Mouse (Mus musculus) erythroblast, embryonic 14.5 days (primary cell): ENCODE results near the gene Kif3c. TPM values are rescaled to one million over a fixed set of nuclear protein-coding genes. Genes with fewer than 3 reads are reported as not detected.

Experiments used
- H3K27me3 ChIP-seq: 2 replicates; pipeline ENCODE4 v1.6.1; 2012; ENCODE audit warnings: inconsistent platforms; ENCODE audit not compliant: control insufficient read depth
- H3K36me3 ChIP-seq: 2 replicates; pipeline ENCODE4 v1.6.1; 2012; ENCODE audit warnings: mild to moderate bottlenecking, inconsistent platforms; ENCODE audit not compliant: control insufficient read depth
- H3K4me1 ChIP-seq: 2 replicates; pipeline ENCODE4 v1.6.1; 2012; ENCODE audit warnings: inconsistent platforms; ENCODE audit not compliant: control insufficient read depth
- H3K4me3 ChIP-seq: replicated peaks from 2 replicates; pipeline ENCODE3; 2012; ENCODE audit warnings: moderate library complexity, mild to moderate bottlenecking, inconsistent platforms
- H3K9me3 ChIP-seq: 2 replicates; pipeline ENCODE4 v1.6.1; 2012; ENCODE audit warnings: low read length, inconsistent platforms, mixed read lengths; ENCODE audit not compliant: control insufficient read depth
- GATA1 ChIP-seq: IDR thresholded peaks from 2 replicates; pipeline ENCODE4 v1.6.1; 2012; ENCODE audit warnings: low read length, inconsistent platforms, mixed read lengths
- TAL1 ChIP-seq: IDR thresholded peaks from 3 replicates; pipeline ENCODE4 v1.6.1; 2012; ENCODE audit warnings: low read length, inconsistent platforms, mixed read lengths
- polyA plus RNA-seq: library from polyadenylated mRNA; stranded (reverse); fragments of >175 nt; gene quantifications from 2 replicates; pipeline ENCODE4 v1.2.3, GENCODE M21; 2012

Gene Kif3c
- 0.01 TPM in 2 replicates for polyA plus RNA-seq

- TF ChIP-seq GATA1 (no peak), TAL1 (no peak)
- Histone ChIP-seq H3K27me3 (peaks cover 29% of the 10 kb centered on the region), H3K36me3 (no peaks in the 10 kb centered on the region), H3K4me3 (peak within 1 kb of the TSS; percentile 64), H3K4me1 (peaks cover 16% of the 10 kb centered on the region), H3K9me3 (no peaks in the 10 kb centered on the region; the same call in 1 of the 2 replicates)
These were observed at the start of gene Kif3c for GRCm38 (mm10) chr12:3364508-3365448. Gene Kif3c (plus strand): TSS chr12:3365132.

GRCm38 (mm10) chr12:3316083-3316482 lies 48.8 kb upstream of the Kif3c start:
- no peak for TF ChIP-seq GATA1
- no peak for TF ChIP-seq TAL1
- H3K9me3 ChIP-seq: no peaks in the 10 kb centered on the region
- H3K4me3 ChIP-seq: no peak overlapping the region
- H3K27me3 ChIP-seq: no peaks in the 10 kb centered on the region; the same call in 1 of the 2 replicates
- no peaks in the 10 kb centered on the region for H3K36me3 ChIP-seq
- peaks cover 14% of the 10 kb centered on the region for H3K4me1 ChIP-seq

- Histone ChIP-seq H3K4me3 (no peak overlapping the region), H3K4me1 (peaks cover 9% of the 10 kb centered on the region), H3K27me3 (no peaks in the 10 kb centered on the region; the same call in 1 of the 2 replicates), H3K36me3 (no peaks in the 10 kb centered on the region), H3K9me3 (no peaks in the 10 kb centered on the region)
- no peak for TF ChIP-seq GATA1
These were observed 48.0 kb upstream of the Kif3c start for GRCm38 (mm10) chr12:3316937-3317336.

- TF ChIP-seq GATA1: no peak
- no peak for TF ChIP-seq TAL1
These were observed 45.6 kb upstream of the Kif3c start for GRCm38 (mm10) chr12:3319377-3319776.

GRCm38 (mm10) chr12:3323241-3323640 lies 41.7 kb upstream of the Kif3c start:
- peaks cover 14% of the 10 kb centered on the region for H3K4me1 ChIP-seq
- no peak overlapping the region for H3K4me3 ChIP-seq
- TF ChIP-seq TAL1 (no peak), GATA1 (no peak)
- H3K9me3 ChIP-seq: no peaks in the 10 kb centered on the region
- no peaks in the 10 kb centered on the region for H3K36me3 ChIP-seq
- no peaks in the 10 kb centered on the region; the same call in 1 of the 2 replicates for H3K27me3 ChIP-seq

More at GRCm38 (mm10) chr12:3319377-3319776, 45.6 kb upstream of the Kif3c start:
- no peak overlapping the region for H3K4me3 ChIP-seq
- peaks cover 9% of the 10 kb centered on the region for H3K4me1 ChIP-seq
- H3K9me3 ChIP-seq: no peaks in the 10 kb centered on the region
- no peaks in the 10 kb centered on the region for H3K36me3 ChIP-seq
- H3K27me3 ChIP-seq: no peaks in the 10 kb centered on the region; the same call in 1 of the 2 replicates

- Histone ChIP-seq H3K9me3 (no peaks in the 10 kb centered on the region), H3K4me1 (peaks cover 9% of the 10 kb centered on the region), H3K36me3 (no peaks in the 10 kb centered on the region), H3K4me3 (no peak overlapping the region), H3K27me3 (no peaks in the 10 kb centered on the region)
- TF ChIP-seq GATA1 (no peak), TAL1 (no peak)
These were observed 39.7 kb upstream of the Kif3c start for GRCm38 (mm10) chr12:3325232-3325631.

- no peaks in the 10 kb centered on the region for H3K36me3 ChIP-seq
- TF ChIP-seq TAL1: no peak
- TF ChIP-seq GATA1: no peak
- H3K9me3 ChIP-seq: no peaks in the 10 kb centered on the region
- H3K27me3 ChIP-seq: no peaks in the 10 kb centered on the region
- no peak overlapping the region for H3K4me3 ChIP-seq
- H3K4me1 ChIP-seq: peaks cover 9% of the 10 kb centered on the region
These were observed 35.3 kb upstream of the Kif3c start for GRCm38 (mm10) chr12:3329677-3330076.

GRCm38 (mm10) chr12:3338931-3339330 lies 26.0 kb upstream of the Kif3c start:
- Histone ChIP-seq H3K9me3 (no peaks in the 10 kb centered on the region; the same call in 1 of the 2 replicates), H3K4me3 (no peak overlapping the region), H3K36me3 (no peaks in the 10 kb centered on the region), H3K4me1 (no peaks in the 10 kb centered on the region), H3K27me3 (no peaks in the 10 kb centered on the region)
- TF ChIP-seq GATA1: no peak
- TF ChIP-seq TAL1: no peak

GRCm38 (mm10) chr12:3344155-3344554 lies 20.8 kb upstream of the Kif3c start:
- Histone ChIP-seq H3K27me3 (no peaks in the 10 kb centered on the region), H3K4me3 (no peak overlapping the region), H3K4me1 (no peaks in the 10 kb centered on the region), H3K36me3 (no peaks in the 10 kb centered on the region), H3K9me3 (no peaks in the 10 kb centered on the region)
- no peak for TF ChIP-seq GATA1
- no peak for TF ChIP-seq TAL1
